Mouse (Mus musculus) liver, embryonic 14.5 days (tissue): ENCODE results near the gene Clcn6. TPM values are rescaled to one million over a fixed set of nuclear protein-coding genes. Genes with fewer than 3 reads are reported as not detected.

Source experiments
- ATAC-seq: fragments of 200-750 bp; cut with Nextera tagmentation; 2 replicates; pipeline ENCODE4 v1.8.0; 2017; ENCODE audit warnings: moderate number of reproducible peaks, mild to moderate bottlenecking, moderate library complexity; ENCODE audit not compliant: insufficient read depth
- DNase-seq, 3 experiments: peaks; one replicate each; pipeline ENCODE4 v3.0.0-alpha.2; 2012 to 2013; ENCODE audit warnings: low read depth in 3 of 3, low spot score in 3 of 3
- H3K27ac ChIP-seq: fragments of 300-500 bp; sonication (generic); 2 replicates; pipeline ENCODE4 v1.5.1; 2014; ENCODE audit warnings: moderate library complexity, mild to moderate bottlenecking, control low read depth, inconsistent platforms
- H3K27me3 ChIP-seq: fragments of 300-500 bp; sonication (generic); 2 replicates; pipeline ENCODE4 v1.6.1; 2014; ENCODE audit warnings: mild to moderate bottlenecking, low read length, moderate library complexity; ENCODE audit not compliant: control insufficient read depth, insufficient read depth
- H3K36me3 ChIP-seq: fragments of 300-500 bp; sonication (generic); replicated peaks from 2 replicates; pipeline ENCODE4 v1.6.1; 2014; ENCODE audit warnings: low read depth; ENCODE audit not compliant: control insufficient read depth, insufficient read depth
- H3K4me1 ChIP-seq, 2 experiments: fragments of 200-500 bp in 1 of 2; fragments of 300-500 bp in 1 of 2; sonication (generic) in 1 of 2; replicated peaks; 2 replicates each; pipeline ENCODE4 v1.6.1; 2012 to 2014; ENCODE audit warnings: antibody characterized with exemption in 1 of 2, inconsistent platforms in 1 of 2, low read length in 1 of 2; ENCODE audit not compliant: control insufficient read depth in 2 of 2, insufficient read depth in 2 of 2
- H3K4me2 ChIP-seq: fragments of 300-500 bp; sonication (generic); 2 replicates; pipeline ENCODE4 v1.6.1; 2014; ENCODE audit warnings: low read depth, mild to moderate bottlenecking, control low read depth, moderate library complexity
- H3K4me3 ChIP-seq, 2 experiments: fragments of 200-500 bp in 1 of 2; fragments of 300-500 bp in 1 of 2; sonication (generic) in 1 of 2; 2 replicates each; pipeline ENCODE4 v1.5.1; 2012 to 2014; ENCODE audit warnings: low read depth in 2 of 2, low read length in 2 of 2, mild to moderate bottlenecking in 2 of 2, control low read depth in 1 of 2, inconsistent platforms in 1 of 2, moderate library complexity in 1 of 2; ENCODE audit not compliant: insufficient read depth in 1 of 2
- H3K9ac ChIP-seq: fragments of 300-500 bp; sonication (generic); replicated peaks from 2 replicates; pipeline ENCODE4 v1.6.1; 2014; ENCODE audit warnings: mild to moderate bottlenecking, control low read depth, moderate library complexity
- H3K9me3 ChIP-seq: fragments of 300-500 bp; sonication (generic); 2 replicates; pipeline ENCODE4 v1.6.1; 2016; ENCODE audit warnings: low read length, mixed read lengths; ENCODE audit not compliant: control insufficient read depth
- CTCF ChIP-seq: IDR thresholded peaks from 2 replicates; pipeline ENCODE4 v1.5.1; 2016; ENCODE audit warnings: antibody characterized with exemption, low read depth, control low read depth
- EP300 ChIP-seq: IDR thresholded peaks from 2 replicates; pipeline ENCODE4 v1.6.1; 2016; ENCODE audit warnings: antibody characterized with exemption, low read depth
- WGBS: fragments of 180-500 bp; shearing (Covaris S2); extraction: QIAGEN DNeasy Blood & Tissue Kit; methylation state at CpG from one replicate; pipeline ENCODE4 v1.1.7; 2014; ENCODE audit not compliant: insufficient replicate concordance; 5-methylcytosine and 5-hydroxymethylcytosine counted together
- polyA plus RNA-seq, 2 experiments: library from polyadenylated mRNA; depleted of rRNA in 1 of 2; stranded (reverse) in 1 of 2; unstranded in 1 of 2; fragments of >200 nt; fragmentation: Nextera tagmentation in 1 of 2; extraction: Ambion mirVana in 1 of 2; gene quantifications; 2 replicates each; pipeline versions ENCODE4 v1.2.1 to v1.2.3; 2012 to 2014

Clcn6 gene
- polyA plus RNA-seq, 2 experiments: 0.66 to 2.4 TPM

- DNase-seq (no peak), ATAC-seq (no peak)
- TF ChIP-seq EP300: no peak
- no peak for TF ChIP-seq CTCF
- H3K4me1 ChIP-seq: peaks cover 18 to 31% of the 10 kb centered on the region in 2 experiments
- no peaks in the 10 kb centered on the region for H3K27me3 ChIP-seq
- no peak overlapping the region for H3K27ac ChIP-seq
- WGBS: 82% methylated on average over 10 of the region's 10 CpGs
- H3K4me2 ChIP-seq: no peak overlapping the region
- no peak overlapping the region for H3K4me3 ChIP-seq
- no peaks in the 10 kb centered on the region for H3K9me3 ChIP-seq
- H3K9ac ChIP-seq: no peak overlapping the region
- H3K36me3 ChIP-seq: no peaks in the 10 kb centered on the region
Measured at GRCm38 (mm10) chr4:148081201-148081600, 42.6 kb upstream of the Clcn6 start.

- Histone ChIP-seq H3K9ac (no peak overlapping the region), H3K9me3 (no peaks in the 10 kb centered on the region), H3K4me1 (peaks cover 18 to 26% of the 10 kb centered on the region in 2 experiments), H3K4me2 (no peak overlapping the region), H3K27ac (no peak overlapping the region), H3K27me3 (no peaks in the 10 kb centered on the region), H3K4me3 (no peak overlapping the region), H3K36me3 (no peaks in the 10 kb centered on the region)
- TF ChIP-seq EP300 (no peak), CTCF (no peak)
- ATAC-seq (no peak), DNase-seq (no peak)
- WGBS: 67% methylated on average over 1 of the region's 1 CpGs
Measured at GRCm38 (mm10) chr4:148080597-148080973, 42.0 kb upstream of the Clcn6 start.

DNA sequence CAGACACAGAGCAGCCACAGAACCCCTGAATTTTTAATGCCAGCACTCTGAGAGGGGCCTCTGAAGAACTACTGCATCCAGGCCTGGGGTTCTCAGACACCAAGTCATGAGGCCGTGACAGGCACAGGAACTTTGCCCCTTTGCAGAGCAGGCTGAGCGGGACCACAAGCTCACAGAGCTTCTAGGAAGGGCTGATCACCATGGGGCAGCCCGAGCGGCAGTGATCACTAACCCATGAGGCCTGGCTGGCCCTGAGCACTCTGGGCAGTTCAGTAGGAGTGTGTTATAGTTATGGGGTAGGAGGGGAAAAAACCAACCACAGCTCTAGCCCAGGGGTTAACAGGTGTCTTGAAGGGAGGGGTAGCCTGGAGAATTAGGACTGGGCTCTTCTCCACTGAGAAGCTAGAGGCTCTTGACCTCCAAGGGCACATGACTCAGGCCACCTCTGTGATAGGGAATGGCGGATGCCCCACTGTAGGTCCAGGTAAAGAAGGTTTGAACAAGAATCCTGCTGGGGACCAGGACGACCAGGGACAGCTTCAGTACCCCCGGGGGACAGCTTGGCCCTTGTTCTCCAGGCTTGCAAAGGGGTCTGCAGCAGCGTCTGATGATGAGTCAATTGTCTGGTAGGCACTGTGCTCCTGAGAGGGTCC lies 41.4 kb upstream of the Clcn6 start:
- H3K27me3 ChIP-seq: no peaks in the 10 kb centered on the region
- no peak overlapping the region for H3K4me2 ChIP-seq
- no peak overlapping the region for H3K9ac ChIP-seq
- H3K36me3 ChIP-seq: no peaks in the 10 kb centered on the region
- no peak for DNase-seq
- no peak overlapping the region for H3K27ac ChIP-seq
- no peak for ATAC-seq
- no peak overlapping the region for H3K4me3 ChIP-seq
- 69% methylated on average over 8 of the region's 8 CpGs for WGBS
- H3K4me1 ChIP-seq: peaks cover 18 to 21% of the 10 kb centered on the region in 2 experiments
- TF ChIP-seq CTCF (no peak), EP300 (no peak)
- no peaks in the 10 kb centered on the region for H3K9me3 ChIP-seq

DNA sequence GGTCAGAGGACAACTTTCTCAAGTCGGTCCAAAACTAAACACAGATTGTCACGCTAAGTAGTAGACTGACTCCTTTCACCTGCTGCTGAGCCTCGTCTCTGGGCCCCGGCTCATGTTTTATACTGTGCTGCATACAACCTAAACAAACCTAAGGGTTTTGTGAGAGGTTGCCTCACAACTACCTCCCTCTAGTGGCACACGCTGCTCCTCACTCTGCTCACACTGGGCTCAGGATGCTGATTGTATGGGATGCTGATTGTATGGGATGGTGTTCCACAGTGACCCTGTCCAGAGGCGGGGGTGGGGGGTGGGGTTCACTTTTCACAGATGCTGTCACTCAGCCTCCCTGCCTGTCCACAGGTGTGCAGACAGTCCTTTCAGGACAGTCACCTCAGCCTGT lies 40.6 kb upstream of the Clcn6 start:
- H3K4me3 ChIP-seq: no peak overlapping the region
- WGBS: 58% methylated on average over 6 of the region's 6 CpGs
- H3K27ac ChIP-seq: no peak overlapping the region
- H3K36me3 ChIP-seq: no peaks in the 10 kb centered on the region
- no peak for DNase-seq
- no peaks in the 10 kb centered on the region for H3K27me3 ChIP-seq
- no peaks in the 10 kb centered on the region for H3K9me3 ChIP-seq
- H3K4me1 ChIP-seq: peaks cover 17 to 21% of the 10 kb centered on the region in 2 experiments
- H3K4me2 ChIP-seq: no peak overlapping the region
- no peak for ATAC-seq
- H3K9ac ChIP-seq: no peak overlapping the region
- TF ChIP-seq EP300: no peak
- TF ChIP-seq CTCF: peak; percentile 40

DNA sequence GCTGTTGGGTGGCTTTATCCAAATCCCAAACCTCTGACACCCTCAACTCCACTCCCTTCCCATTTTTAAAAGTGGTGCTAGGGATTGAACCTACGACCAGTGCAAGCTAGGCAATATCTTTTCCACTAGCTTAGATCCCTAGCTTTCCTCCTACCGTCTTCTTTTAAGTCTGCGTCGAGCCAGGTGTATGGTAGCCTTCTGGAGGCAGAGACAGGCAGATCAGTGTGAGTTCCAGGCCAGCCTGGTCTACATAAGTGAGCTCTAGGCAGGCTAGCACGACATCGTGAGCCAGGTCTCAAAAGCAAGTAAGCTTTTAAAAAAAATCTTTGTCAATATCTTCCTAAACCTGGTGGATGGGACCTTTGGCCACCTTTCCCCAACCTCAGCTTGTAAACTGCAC lies 37.3 kb upstream of the Clcn6 start:
- no peak overlapping the region for H3K4me2 ChIP-seq
- TF ChIP-seq CTCF (no peak), EP300 (no peak)
- no peak overlapping the region for H3K9ac ChIP-seq
- no peaks in the 10 kb centered on the region for H3K27me3 ChIP-seq
- DNase-seq (no peak), ATAC-seq (no peak)
- WGBS: 64% methylated on average over 6 of the region's 6 CpGs
- H3K4me3 ChIP-seq: no peak overlapping the region
- H3K36me3 ChIP-seq: no peaks in the 10 kb centered on the region
- H3K4me1 ChIP-seq: peaks cover 0 to 3% of the 10 kb centered on the region in 2 experiments; a peak in 2 of 4 replicates
- no peak overlapping the region for H3K27ac ChIP-seq
- H3K9me3 ChIP-seq: no peaks in the 10 kb centered on the region
